Mouse (Mus musculus) forebrain, embryonic 14.5 days (tissue): ENCODE data around the gene Ceacam19. TPM values are rescaled to one million over a fixed set of nuclear protein-coding genes. Genes with fewer than 3 reads are reported as not detected.

Source experiments
- ATAC-seq: fragments of 200-750 bp; cut with Nextera tagmentation; 2 replicates; pipeline ENCODE4 v1.8.0; 2017; ENCODE audit warnings: mild to moderate bottlenecking, moderate library complexity
- DNase-seq: peaks from one replicate; pipeline ENCODE4 v3.0.0-alpha.2; 2015; ENCODE audit warnings: low spot score
- H3K27ac ChIP-seq: fragments of 300-500 bp; sonication (generic); 2 replicates; pipeline ENCODE4 v1.5.1; 2014; ENCODE audit warnings: low read depth, mild to moderate bottlenecking, control low read depth, low read length, moderate library complexity
- H3K27me3 ChIP-seq: fragments of 300-500 bp; sonication (generic); replicated peaks from 2 replicates; pipeline ENCODE4 v1.6.1; 2014; ENCODE audit warnings: low read length, control low read depth, mixed read lengths; ENCODE audit not compliant: control insufficient read depth, insufficient read depth
- H3K36me3 ChIP-seq: fragments of 300-500 bp; sonication (generic); 2 replicates; pipeline ENCODE4 v1.6.1; 2014; ENCODE audit warnings: low read length, control low read depth; ENCODE audit not compliant: control insufficient read depth, insufficient read depth
- H3K4me1 ChIP-seq: fragments of 300-500 bp; sonication (generic); 2 replicates; pipeline ENCODE4 v1.6.1; 2014; ENCODE audit warnings: antibody characterized with exemption, low read length, control low read depth; ENCODE audit not compliant: control insufficient read depth, insufficient read depth
- H3K4me2 ChIP-seq: fragments of 300-500 bp; sonication (generic); 2 replicates; pipeline ENCODE4 v1.6.1; 2014; ENCODE audit warnings: mild to moderate bottlenecking, control low read depth, low read length
- H3K4me3 ChIP-seq: fragments of 300-500 bp; sonication (generic); 2 replicates; pipeline ENCODE4 v1.5.1; 2014; ENCODE audit warnings: low read depth, low read length, control low read depth
- H3K9ac ChIP-seq: fragments of 300-500 bp; sonication (generic); 2 replicates; pipeline ENCODE4 v1.6.1; 2014; ENCODE audit warnings: mild to moderate bottlenecking, low read length, control low read depth, moderate library complexity
- H3K9me3 ChIP-seq: fragments of 300-500 bp; sonication (generic); replicated peaks from 2 replicates; pipeline ENCODE4 v1.6.1; 2016; ENCODE audit warnings: low read length, control low read depth, mixed read lengths; ENCODE audit not compliant: control insufficient read depth
- WGBS: fragments of 180-500 bp; shearing (Covaris S2); extraction: QIAGEN DNeasy Blood & Tissue Kit; methylation state at CpG from one replicate; pipeline ENCODE4 v1.1.7; 2014; 5-methylcytosine and 5-hydroxymethylcytosine counted together
- polyA plus RNA-seq: library from polyadenylated mRNA; unstranded; fragments of >200 nt; fragmentation: Nextera tagmentation; extraction: Ambion mirVana; gene quantifications from 2 replicates; pipeline ENCODE4 v1.2.1, GENCODE M21; 2014

The Ceacam19 gene
- polyA plus RNA-seq, 1 experiment from 2014 or later, result not detected

- ATAC-seq, result no peak
These were observed 53.7 kb downstream of the Ceacam19 start for GRCm38 (mm10) chr7:19834055-19834454.

GRCm38 (mm10) chr7:19831837-19832236 is 55.9 kb downstream of the Ceacam19 start:
- no peak overlapping the region for H3K9ac ChIP-seq
- no peaks in the 10 kb centered on the region for H3K36me3 ChIP-seq
- DNase-seq, result no peak
- H3K9me3 ChIP-seq, result no peaks in the 10 kb centered on the region
- no peak overlapping the region for H3K4me2 ChIP-seq
- no peaks in the 10 kb centered on the region for H3K27me3 ChIP-seq
- 60% methylated on average over 9 of the region's 9 CpGs for WGBS
- no peak for ATAC-seq
- no peaks in the 10 kb centered on the region for H3K4me1 ChIP-seq
- H3K27ac ChIP-seq, result no peak overlapping the region
- H3K4me3 ChIP-seq, result no peak overlapping the region

More at GRCm38 (mm10) chr7:19834055-19834454, 53.7 kb downstream of the Ceacam19 start:
- Histone ChIP-seq H3K9me3 (no peaks in the 10 kb centered on the region), H3K4me2 (no peak overlapping the region), H3K27ac (no peak overlapping the region), H3K4me1 (no peaks in the 10 kb centered on the region), H3K9ac (no peak overlapping the region), H3K27me3 (no peaks in the 10 kb centered on the region), H3K4me3 (no peak overlapping the region), H3K36me3 (no peaks in the 10 kb centered on the region)
- DNase-seq, result no peak
- whole genome bisulfite sequencing, result 67% methylated on average over 3 of the region's 3 CpGs

GRCm38 (mm10) chr7:19830682-19831156 is 57.0 kb downstream of the Ceacam19 start:
- H3K4me2 ChIP-seq, result no peak overlapping the region
- H3K36me3 ChIP-seq, result no peaks in the 10 kb centered on the region
- H3K4me3 ChIP-seq, result no peak overlapping the region
- H3K27me3 ChIP-seq, result no peaks in the 10 kb centered on the region
- H3K4me1 ChIP-seq, result no peaks in the 10 kb centered on the region
- ATAC-seq (no peak), DNase-seq (no peak)
- no peak overlapping the region for H3K9ac ChIP-seq
- H3K27ac ChIP-seq, result no peak overlapping the region
- WGBS, result 38% methylated on average over 13 of the region's 13 CpGs
- no peaks in the 10 kb centered on the region for H3K9me3 ChIP-seq

- no peak overlapping the region for H3K4me3 ChIP-seq
- H3K36me3 ChIP-seq, result no peaks in the 10 kb centered on the region
- no peak overlapping the region for H3K27ac ChIP-seq
- H3K4me1 ChIP-seq, result no peaks in the 10 kb centered on the region
- H3K4me2 ChIP-seq, result no peak overlapping the region
- DNase-seq (no peak), ATAC-seq (no peak)
- peaks cover 4% of the 10 kb centered on the region; the same call in 1 of the 2 replicates for H3K27me3 ChIP-seq
- WGBS, result 81% methylated on average over 3 of the region's 3 CpGs
- H3K9me3 ChIP-seq, result no peaks in the 10 kb centered on the region
- no peak overlapping the region for H3K9ac ChIP-seq
These were observed 58.1 kb downstream of the Ceacam19 start for GRCm38 (mm10) chr7:19829694-19830093.

DNA sequence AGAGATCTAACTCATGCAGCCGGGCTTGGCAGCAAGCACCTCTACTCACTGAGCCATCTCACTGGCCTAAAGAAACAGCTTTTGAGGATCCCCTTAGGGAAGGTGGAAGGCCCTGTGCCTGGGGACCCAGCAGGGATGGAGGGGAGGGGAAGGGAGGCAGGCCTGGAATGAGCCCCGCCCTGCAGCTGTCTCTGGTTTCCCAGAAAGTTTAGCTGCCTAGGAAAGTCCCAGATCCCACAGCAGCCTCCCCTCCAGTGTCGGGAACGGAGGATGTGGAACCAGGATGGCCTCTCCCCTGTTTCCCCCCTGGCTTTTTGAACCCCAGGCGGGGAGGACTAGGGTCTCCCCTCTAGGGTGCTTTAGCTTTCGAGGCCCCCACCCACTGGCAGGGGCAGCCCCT is 61.0 kb downstream of the Ceacam19 start:
- no peaks in the 10 kb centered on the region for H3K36me3 ChIP-seq
- H3K4me1 ChIP-seq, result no peaks in the 10 kb centered on the region
- no peak overlapping the region for H3K27ac ChIP-seq
- H3K4me2 ChIP-seq, result no peak overlapping the region
- H3K4me3 ChIP-seq, result no peak overlapping the region
- no peak for ATAC-seq
- H3K27me3 ChIP-seq, result peaks cover 33% of the 10 kb centered on the region
- no peak overlapping the region for H3K9ac ChIP-seq
- no peak for DNase-seq
- WGBS, result 32% methylated on average over 6 of the region's 6 CpGs
- no peaks in the 10 kb centered on the region for H3K9me3 ChIP-seq

Other genes starting within 250 kb of the Ceacam19 start
- gene Clptm1, start 222.9 kb downstream of the Ceacam19 start, polyA plus RNA-seq, result 86.4 and 94.9 TPM in 2 replicates
- not detected in 2 replicates for gene Apoc2, start 210.0 kb downstream of the Ceacam19 start, polyA plus RNA-seq
- not detected in 2 replicates for gene Gm44805, start 206.5 kb downstream of the Ceacam19 start, polyA plus RNA-seq
- gene Apoc4, start 206.5 kb downstream of the Ceacam19 start, polyA plus RNA-seq, result not detected in 2 replicates
- gene Apoc1, start 195.3 kb downstream of the Ceacam19 start, polyA plus RNA-seq, result 1.0 and 1.4 TPM in 2 replicates
- gene Apoe, start 188.8 kb downstream of the Ceacam19 start, polyA plus RNA-seq, result 261 and 304 TPM in 2 replicates
- gene Tomm40, start 172.5 kb downstream of the Ceacam19 start, polyA plus RNA-seq, result 86.3 and 109 TPM in 2 replicates
- gene Nectin2, start 137.5 kb downstream of the Ceacam19 start, polyA plus RNA-seq, result 33.0 and 39.7 TPM in 2 replicates
- gene Bcam, start 116.9 kb downstream of the Ceacam19 start, polyA plus RNA-seq, result 5.8 and 7.6 TPM in 2 replicates
- gene Cblc, start 91.2 kb downstream of the Ceacam19 start, polyA plus RNA-seq, result not detected in 2 replicates
- 0.75 TPM in 1 of 2 replicates, not detected in the other for gene Bcl3, start 65.2 kb downstream of the Ceacam19 start, polyA plus RNA-seq
- 5.6 and 7.1 TPM in 2 replicates for gene Gm19345, start 36.0 kb downstream of the Ceacam19 start, polyA plus RNA-seq
- gene Ceacam16, start 26.7 kb downstream of the Ceacam19 start, polyA plus RNA-seq, result not detected in 2 replicates
- 3.2 and 5.0 TPM in 2 replicates for gene Pvr, start 33.2 kb upstream of the Ceacam19 start, polyA plus RNA-seq
- gene Igsf23, start 62.8 kb upstream of the Ceacam19 start, polyA plus RNA-seq, result not detected in 2 replicates
- gene Ceacam20, start 77.4 kb upstream of the Ceacam19 start, polyA plus RNA-seq, result not detected in 2 replicates
- not detected in 2 replicates for gene Nlrp9b, start 103.5 kb upstream of the Ceacam19 start, polyA plus RNA-seq
- not detected in 2 replicates for gene Vmn1r91, start 211.7 kb upstream of the Ceacam19 start, polyA plus RNA-seq
- gene Gm16442, start 234.6 kb upstream of the Ceacam19 start, polyA plus RNA-seq, result not detected in 2 replicates